9 mouse cellular contexts compared by ENCODE assay signal in genomic region chr8:3517117-3517495, GRCm38 (mm10). TPM values are rescaled to one million over a fixed set of nuclear protein-coding genes. Genes with fewer than 3 reads are reported as not detected.
DNase-seq lines count a peak whose midpoint lies in the region; ATAC-seq and TF ChIP-seq lines count a peak whose summit lies in the region.
"Had no signal": no experiment of that assay in that cellular context is flagged by ENCODE, and none has a peak within 500 bp of the region (broad histone marks: within the 10 kb centered on the region; RNA-seq: fewer than 3 reads in every experiment).

No protein-coding gene starts in this region.

- no peak for TF ChIP-seq EP300 in heart, adult 2 months (IDR thresholded peaks at IDR 0.05; ENCODE audit: insufficient read depth, low read depth, low read length)

- H3K4me3 ChIP-seq in heart, adult 2 months = peak overlapping the region; percentile 70
- H3K4me3 ChIP-seq in embryonic facial prominence, embryonic 11.5 days (ENCODE audit: low read depth, low read length) = peak overlapping the region; percentile 50
- peak overlapping the region; percentile 52 for H3K4me3 ChIP-seq in hindbrain, embryonic 12.5 days
- H3K4me3 ChIP-seq in liver, embryonic 15.5 days (replicated peaks) = peak overlapping the region; percentile 86
- peak overlapping the region; percentile 68 for H3K4me3 ChIP-seq in neural tube, embryonic 15.5 days (replicated peaks)

- H3K4me2 ChIP-seq in embryonic facial prominence, embryonic 11.5 days (ENCODE audit: low read depth, low read length) = peak overlapping the region; percentile 73
- peak overlapping the region; percentile 94 for H3K4me2 ChIP-seq in hindbrain, embryonic 12.5 days (replicated peaks)
- H3K4me2 ChIP-seq in liver, embryonic 15.5 days = peak overlapping the region; percentile 98
- peak overlapping the region; percentile 83 for H3K4me2 ChIP-seq in neural tube, embryonic 15.5 days

- no peak for ATAC-seq in embryonic facial prominence, embryonic 11.5 days (replicated peaks; ENCODE audit: insufficient number of reproducible peaks, low FRiP score, low TSS enrichment, low read depth)
- ATAC-seq in hindbrain, embryonic 12.5 days (ENCODE audit: low FRiP score) = no peak
- no peak for ATAC-seq in liver, embryonic 15.5 days (ENCODE audit: insufficient read depth)
- ATAC-seq in neural tube, embryonic 15.5 days (ENCODE audit: low FRiP score) = peak; percentile 35

- WGBS in heart, adult 2 months = 2% methylated on average over 16 of the region's 16 CpGs
- WGBS in embryonic facial prominence, embryonic 11.5 days = 7% methylated on average over 16 of the region's 16 CpGs
- WGBS in hindbrain, embryonic 12.5 days = 11% methylated on average over 16 of the region's 16 CpGs
- WGBS in liver, embryonic 15.5 days (ENCODE audit: insufficient replicate concordance) = 8% methylated on average over 16 of the region's 16 CpGs
- WGBS in neural tube, embryonic 15.5 days = 12% methylated on average over 16 of the region's 16 CpGs

- peak overlapping the region; percentile 87 for H3K27ac ChIP-seq in heart, adult 2 months
- H3K27ac ChIP-seq in embryonic facial prominence, embryonic 11.5 days (replicated peaks; ENCODE audit: low read depth, low read length) = no peak overlapping the region
- H3K27ac ChIP-seq in hindbrain, embryonic 12.5 days = no peak overlapping the region
- peak overlapping the region; percentile 86 for H3K27ac ChIP-seq in liver, embryonic 15.5 days (replicated peaks)
- H3K27ac ChIP-seq in neural tube, embryonic 15.5 days (replicated peaks) = peak overlapping the region; percentile 87

- H3K4me1 ChIP-seq in heart, adult 2 months (ENCODE audit: control insufficient read depth, insufficient read depth, low read length) = no peaks in the 10 kb centered on the region; the same call in 1 of the 2 replicates
- H3K4me1 ChIP-seq in embryonic facial prominence, embryonic 11.5 days (ENCODE audit: control insufficient read depth, insufficient read depth, low read length) = no peaks in the 10 kb centered on the region; the same call in 1 of the 2 replicates
- peaks cover 5% of the 10 kb centered on the region for H3K4me1 ChIP-seq in hindbrain, embryonic 12.5 days
- peaks cover 60% of the 10 kb centered on the region for H3K4me1 ChIP-seq in liver, embryonic 15.5 days (replicated peaks)
- H3K4me1 ChIP-seq in neural tube, embryonic 15.5 days = peaks cover 23% of the 10 kb centered on the region

- no peak for TF ChIP-seq POLR2A in heart, adult 2 months (IDR thresholded peaks at IDR 0.05; ENCODE audit: insufficient read depth, low read depth, low read length)

- no peak for TF ChIP-seq CTCF in heart, adult 2 months (IDR thresholded peaks at IDR 0.05)

- H3K9me3 ChIP-seq in embryonic facial prominence, embryonic 11.5 days (replicated peaks; ENCODE audit: control insufficient read depth, low read length) = no peaks in the 10 kb centered on the region
- H3K9me3 ChIP-seq in hindbrain, embryonic 12.5 days (replicated peaks) = no peaks in the 10 kb centered on the region
- no peaks in the 10 kb centered on the region for H3K9me3 ChIP-seq in liver, embryonic 15.5 days (replicated peaks)
- no peaks in the 10 kb centered on the region for H3K9me3 ChIP-seq in neural tube, embryonic 15.5 days (replicated peaks)

- H3K36me3 ChIP-seq in heart, adult 2 months (ENCODE audit: control insufficient read depth, insufficient read depth, low read length) = no peaks in the 10 kb centered on the region
- no peaks in the 10 kb centered on the region for H3K36me3 ChIP-seq in embryonic facial prominence, embryonic 11.5 days (replicated peaks; ENCODE audit: control insufficient read depth, insufficient read depth, low read depth, low read length)
- H3K36me3 ChIP-seq in hindbrain, embryonic 12.5 days = peaks cover 26% of the 10 kb centered on the region
- peaks cover 14% of the 10 kb centered on the region; the same call in 1 of the 2 replicates for H3K36me3 ChIP-seq in liver, embryonic 15.5 days (replicated peaks)
- peaks cover 29% of the 10 kb centered on the region for H3K36me3 ChIP-seq in neural tube, embryonic 15.5 days

- H3K79me2 ChIP-seq in heart, adult 2 months (replicated peaks; ENCODE audit: control insufficient read depth, insufficient read depth, low read length) = no peaks in the 10 kb centered on the region

- H3K27me3 ChIP-seq in heart, adult 2 months (ENCODE audit: control insufficient read depth, insufficient read depth, low read length) = no peaks in the 10 kb centered on the region
- no peaks in the 10 kb centered on the region for H3K27me3 ChIP-seq in embryonic facial prominence, embryonic 11.5 days (ENCODE audit: control insufficient read depth, insufficient read depth, low read length)
- no peaks in the 10 kb centered on the region for H3K27me3 ChIP-seq in hindbrain, embryonic 12.5 days
- no peaks in the 10 kb centered on the region for H3K27me3 ChIP-seq in liver, embryonic 15.5 days
- no peaks in the 10 kb centered on the region for H3K27me3 ChIP-seq in neural tube, embryonic 15.5 days (replicated peaks)
- H3K27me3 ChIP-seq: Patski had no signal

- peak in 1 of 2 experiments; percentile 53 for DNase-seq in heart, adult 2 months
- no peak for DNase-seq in heart, adult 11 months
- DNase-seq in embryonic facial prominence, embryonic 11.5 days (ENCODE audit: low spot score) = peak; percentile 18
- no peak for DNase-seq in spleen, postnatal 14 days (ENCODE audit: low spot score in 2 of 2)
- DNase-seq in layer of hippocampus, adult 9-10 months (ENCODE audit: low spot score) = no peak

- intact Hi-C loops in heart, adult 2 months (cut with DNase I) = loop anchor here (2.0 to 5.0 kb wide), 4 partner anchors 24 to 295 kb away; partner anchors contain the start of genes Pet100, Xab2 and Zfp358

- H3K9ac ChIP-seq in heart, adult 2 months (ENCODE audit: low read depth, low read length) = peak overlapping the region; percentile 64
- H3K9ac ChIP-seq in embryonic facial prominence, embryonic 11.5 days (replicated peaks; ENCODE audit: low read length) = peak overlapping the region; percentile 64
- H3K9ac ChIP-seq in hindbrain, embryonic 12.5 days = peak overlapping the region; percentile 48; the same call in 1 of the 2 replicates
- peak overlapping the region; percentile 70 for H3K9ac ChIP-seq in liver, embryonic 15.5 days
- peak overlapping the region; percentile 64 for H3K9ac ChIP-seq in neural tube, embryonic 15.5 days (replicated peaks)

RNA-seq across cellular contexts. Expression of gene Pnpla6, which starts 1.9 kb away (rescaled TPM):
- total RNA-seq in heart, adult 2 months (2021) = 10 to 100 TPM in 1 of 2 experiments, 1 to 10 TPM in 1; 8.5 to 11.1 TPM
- polyA plus RNA-seq in heart, adult 2 months (2012; rRNA removed) = 24.8 and 25.1 TPM in 2 replicates
- polyA plus RNA-seq in embryonic facial prominence, embryonic 11.5 days (2014; fragmentation: Nextera tagmentation; extraction: Ambion mirVana) = 13.6 and 17.5 TPM in 2 replicates
- polyA plus RNA-seq in hindbrain, embryonic 12.5 days (2016; fragmentation: Nextera tagmentation; extraction: Ambion mirVana) = 32.6 and 38.9 TPM in 2 replicates
- polyA plus RNA-seq in liver, embryonic 15.5 days (2015; fragmentation: Nextera tagmentation; extraction: Ambion mirVana) = 9.2 and 11.9 TPM in 2 replicates
- polyA plus RNA-seq in neural tube, embryonic 15.5 days (2015; fragmentation: Nextera tagmentation; extraction: Ambion mirVana) = 42.5 and 44.3 TPM in 2 replicates

RNA-seq across cellular contexts. Expression of gene Mcoln1, which starts 16.8 kb away (rescaled TPM):
- total RNA-seq in heart, adult 2 months (2021) = 10 to 100 TPM; 20.6 to 23.1 TPM
- 86.9 and 123 TPM in 2 replicates for polyA plus RNA-seq in heart, adult 2 months (2012; rRNA removed)
- 43.1 and 43.6 TPM in 2 replicates for polyA plus RNA-seq in embryonic facial prominence, embryonic 11.5 days (2014; fragmentation: Nextera tagmentation; extraction: Ambion mirVana)
- polyA plus RNA-seq in hindbrain, embryonic 12.5 days (2016; fragmentation: Nextera tagmentation; extraction: Ambion mirVana) = 79.5 and 83.2 TPM in 2 replicates
- 21.4 and 25.0 TPM in 2 replicates for polyA plus RNA-seq in liver, embryonic 15.5 days (2015; fragmentation: Nextera tagmentation; extraction: Ambion mirVana)
- 97.7 and 106 TPM in 2 replicates for polyA plus RNA-seq in neural tube, embryonic 15.5 days (2015; fragmentation: Nextera tagmentation; extraction: Ambion mirVana)

RNA-seq across cellular contexts. Expression of gene Zfp358, which starts 24.2 kb away (rescaled TPM):
- total RNA-seq in heart, adult 2 months (2021) = 10 to 100 TPM; 24.9 to 30.7 TPM
- 51.3 and 53.9 TPM in 2 replicates for polyA plus RNA-seq in heart, adult 2 months (2012; rRNA removed)
- polyA plus RNA-seq in embryonic facial prominence, embryonic 11.5 days (2014; fragmentation: Nextera tagmentation; extraction: Ambion mirVana) = 29.0 and 29.9 TPM in 2 replicates
- polyA plus RNA-seq in hindbrain, embryonic 12.5 days (2016; fragmentation: Nextera tagmentation; extraction: Ambion mirVana) = 77.9 and 79.9 TPM in 2 replicates
- polyA plus RNA-seq in liver, embryonic 15.5 days (2015; fragmentation: Nextera tagmentation; extraction: Ambion mirVana) = 4.8 and 5.8 TPM in 2 replicates
- polyA plus RNA-seq in neural tube, embryonic 15.5 days (2015; fragmentation: Nextera tagmentation; extraction: Ambion mirVana) = 62.7 and 64.3 TPM in 2 replicates

RNA-seq across cellular contexts. Expression of gene Tex45, which starts 46.4 kb away (rescaled TPM):
- total RNA-seq in heart, adult 2 months (2021) = under 1 TPM in 1 of 2 experiments, not detected in 1; 0.14 TPM
- polyA plus RNA-seq in heart, adult 2 months (2012; rRNA removed) = 0.12 TPM in 1 of 2 replicates, not detected in the other
- 0.14 TPM in 1 of 2 replicates, not detected in the other for polyA plus RNA-seq in embryonic facial prominence, embryonic 11.5 days (2014; fragmentation: Nextera tagmentation; extraction: Ambion mirVana)
- polyA plus RNA-seq in hindbrain, embryonic 12.5 days (2016; fragmentation: Nextera tagmentation; extraction: Ambion mirVana) = not detected in 2 replicates
- polyA plus RNA-seq in liver, embryonic 15.5 days (2015; fragmentation: Nextera tagmentation; extraction: Ambion mirVana) = not detected in 2 replicates
- 0.50 and 0.61 TPM in 2 replicates for polyA plus RNA-seq in neural tube, embryonic 15.5 days (2015; fragmentation: Nextera tagmentation; extraction: Ambion mirVana)
- polyA plus RNA-seq: Patski had no signal

RNA-seq across cellular contexts. Expression of gene Pex11g, which starts 49.6 kb away (rescaled TPM):
- 1 to 10 TPM; 2.4 to 3.1 TPM for total RNA-seq in heart, adult 2 months (2021)
- polyA plus RNA-seq in heart, adult 2 months (2012; rRNA removed) = 4.5 and 5.5 TPM in 2 replicates
- polyA plus RNA-seq in embryonic facial prominence, embryonic 11.5 days (2014; fragmentation: Nextera tagmentation; extraction: Ambion mirVana) = 2.1 TPM in 2 replicates
- polyA plus RNA-seq in hindbrain, embryonic 12.5 days (2016; fragmentation: Nextera tagmentation; extraction: Ambion mirVana) = 3.7 and 4.3 TPM in 2 replicates
- 6.7 and 8.0 TPM in 2 replicates for polyA plus RNA-seq in liver, embryonic 15.5 days (2015; fragmentation: Nextera tagmentation; extraction: Ambion mirVana)
- polyA plus RNA-seq in neural tube, embryonic 15.5 days (2015; fragmentation: Nextera tagmentation; extraction: Ambion mirVana) = 4.0 and 5.7 TPM in 2 replicates

Comparison
In these comparisons a context has a peak if more than half of its experiments do, and no peak if none do; other contexts are left out.
1. H3K27ac ChIP-seq: peak in heart, adult 2 months (single experiment), liver, embryonic 15.5 days (single experiment) and neural tube, embryonic 15.5 days (single experiment); none in embryonic facial prominence, embryonic 11.5 days (single experiment) and hindbrain, embryonic 12.5 days (single experiment).
2. Peak in every context shown above with its lines, with median percentiles within 50 percentile points of each other: H3K4me3 ChIP-seq, H3K9ac ChIP-seq and H3K4me2 ChIP-seq.